Mouse (Mus musculus) spleen, embryonic (tissue): ENCODE data around the gene Disp1.

Experiments used
- CTCF ChIA-PET: fragments of 350-600 bp; sonication (Branson Sonifier 250); formaldehyde crosslinking; loops from one replicate; lab custom pipeline; 2022; lab: Charles Lee

Gene Disp1

GRCm38 (mm10) chr1:183207141-183207540, 14.2 kb downstream of the Disp1 start:
- CTCF ChIA-PET = interaction anchor here (0.6 kb wide), 1 partner anchor 12 kb away, joined by 7 read pairs; no protein-coding TSS in a partner anchor

GRCm38 (mm10) chr1:183200926-183201325, 20.4 kb downstream of the Disp1 start:
- CTCF ChIA-PET = no interaction called here

GRCm38 (mm10) chr1:183194763-183195162, 26.6 kb downstream of the Disp1 start:
- CTCF ChIA-PET = interaction anchor here (0.6 kb wide), 1 partner anchor 13 kb away, joined by 7 read pairs; no protein-coding TSS in a partner anchor

- CTCF ChIA-PET = no interaction called here
Measured at GRCm38 (mm10) chr1:183194151-183194550, 27.2 kb downstream of the Disp1 start.

GRCm38 (mm10) chr1:183191398-183191797, 29.9 kb downstream of the Disp1 start:
- CTCF ChIA-PET = no interaction called here

- CTCF ChIA-PET = no interaction called here
Measured at GRCm38 (mm10) chr1:183190456-183190855, 30.9 kb downstream of the Disp1 start.

- CTCF ChIA-PET = no interaction called here
Measured at GRCm38 (mm10) chr1:183189014-183189662, 32.2 kb downstream of the Disp1 start.

- CTCF ChIA-PET = no interaction called here
Measured at GRCm38 (mm10) chr1:183188115-183189013, 33.0 kb downstream of the Disp1 start.

GRCm38 (mm10) chr1:183185560-183185959, 35.8 kb downstream of the Disp1 start:
- CTCF ChIA-PET = no interaction called here

GRCm38 (mm10) chr1:183184681-183185080, 36.6 kb downstream of the Disp1 start:
- CTCF ChIA-PET = no interaction called here

GRCm38 (mm10) chr1:183183565-183183964, 37.8 kb downstream of the Disp1 start:
- CTCF ChIA-PET = no interaction called here

GRCm38 (mm10) chr1:183182641-183183414, 38.5 kb downstream of the Disp1 start:
- CTCF ChIA-PET = no interaction called here

GRCm38 (mm10) chr1:183181030-183181395, 40.3 kb downstream of the Disp1 start:
- CTCF ChIA-PET = no interaction called here

- CTCF ChIA-PET = no interaction called here
Measured at GRCm38 (mm10) chr1:183180301-183181029, 40.9 kb downstream of the Disp1 start.

GRCm38 (mm10) chr1:183179316-183179715, 42.0 kb downstream of the Disp1 start:
- CTCF ChIA-PET = no interaction called here

GRCm38 (mm10) chr1:183175236-183175635, 46.1 kb downstream of the Disp1 start:
- CTCF ChIA-PET = no interaction called here

- CTCF ChIA-PET = no interaction called here
Measured at GRCm38 (mm10) chr1:183171095-183171494, 50.2 kb downstream of the Disp1 start.

GRCm38 (mm10) chr1:183168465-183168864, 52.9 kb downstream of the Disp1 start:
- CTCF ChIA-PET = no interaction called here

GRCm38 (mm10) chr1:183167776-183168175, 53.5 kb downstream of the Disp1 start:
- CTCF ChIA-PET = interaction anchor here (0.6 to 0.7 kb wide), 2 partner anchors 18 to 278 kb away, joined by 3 to 9 read pairs; no protein-coding TSS in a partner anchor

GRCm38 (mm10) chr1:183166700-183167099, 54.6 kb downstream of the Disp1 start:
- CTCF ChIA-PET = no interaction called here

GRCm38 (mm10) chr1:183164648-183165071, 56.7 kb downstream of the Disp1 start:
- CTCF ChIA-PET = no interaction called here
